Mouse (Mus musculus): ENCODE data around the gene Znrf2. TPM values are rescaled to one million over a fixed set of nuclear protein-coding genes. Genes with fewer than 3 reads are reported as not detected.

Gene Znrf2
- polyA plus RNA-seq, 1 experiment: 37.0 TPM

DNA sequence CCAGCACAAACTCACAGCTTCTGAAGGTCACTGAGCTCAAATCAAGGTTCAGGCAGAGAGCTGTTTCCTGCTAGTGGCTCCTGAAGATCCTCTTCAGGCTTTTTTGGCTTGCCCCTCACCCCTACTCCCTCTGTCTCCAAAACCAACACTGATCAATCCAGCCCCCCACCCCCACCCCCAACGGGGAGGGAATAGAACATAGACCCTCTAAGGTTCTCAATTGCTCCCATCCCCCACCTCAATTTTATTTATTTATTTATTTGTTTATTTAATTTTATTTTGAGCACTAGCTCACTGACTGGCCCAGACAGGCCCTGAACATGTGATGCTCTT lies 6.4 kb upstream of the Znrf2 start:
- H3K27me3 ChIP-seq (ENCODE audit: control insufficient read depth, insufficient read depth, low read length, poor library complexity, severe bottlenecking): no peaks in the 10 kb centered on the region
- no peak for TF ChIP-seq POLR2A (IDR thresholded peaks at IDR 0.05; ENCODE audit: insufficient read depth, low read length)
- TF ChIP-seq CTCF (IDR thresholded peaks at IDR 0.05; ENCODE audit: low read depth, low read length): no peak
- TF ChIP-seq EP300 (IDR thresholded peaks at IDR 0.05; ENCODE audit: insufficient read depth, low read depth, low read length): no peak
- H3K9me3 ChIP-seq (replicated peaks; ENCODE audit: control insufficient read depth, insufficient read depth, low read length, poor library complexity, severe bottlenecking): 0 out of 2 replicates have a peak, but pooled peaks cover 7% of the 10 kb centered on the region
- H3K9ac ChIP-seq (ENCODE audit: low read depth, poor library complexity, severe bottlenecking): no peak overlapping the region
- no peak overlapping the region for H3K27ac ChIP-seq (ENCODE audit: insufficient read depth, low read length)
- no peaks in the 10 kb centered on the region for H3K36me3 ChIP-seq (ENCODE audit: control insufficient read depth, insufficient read depth, low read length, poor library complexity, severe bottlenecking)
- no peaks in the 10 kb centered on the region for H3K4me1 ChIP-seq (ENCODE audit: control insufficient read depth, insufficient read depth, low read length)
- H3K4me3 ChIP-seq (ENCODE audit: low read depth, low read length): no peak overlapping the region

DNA sequence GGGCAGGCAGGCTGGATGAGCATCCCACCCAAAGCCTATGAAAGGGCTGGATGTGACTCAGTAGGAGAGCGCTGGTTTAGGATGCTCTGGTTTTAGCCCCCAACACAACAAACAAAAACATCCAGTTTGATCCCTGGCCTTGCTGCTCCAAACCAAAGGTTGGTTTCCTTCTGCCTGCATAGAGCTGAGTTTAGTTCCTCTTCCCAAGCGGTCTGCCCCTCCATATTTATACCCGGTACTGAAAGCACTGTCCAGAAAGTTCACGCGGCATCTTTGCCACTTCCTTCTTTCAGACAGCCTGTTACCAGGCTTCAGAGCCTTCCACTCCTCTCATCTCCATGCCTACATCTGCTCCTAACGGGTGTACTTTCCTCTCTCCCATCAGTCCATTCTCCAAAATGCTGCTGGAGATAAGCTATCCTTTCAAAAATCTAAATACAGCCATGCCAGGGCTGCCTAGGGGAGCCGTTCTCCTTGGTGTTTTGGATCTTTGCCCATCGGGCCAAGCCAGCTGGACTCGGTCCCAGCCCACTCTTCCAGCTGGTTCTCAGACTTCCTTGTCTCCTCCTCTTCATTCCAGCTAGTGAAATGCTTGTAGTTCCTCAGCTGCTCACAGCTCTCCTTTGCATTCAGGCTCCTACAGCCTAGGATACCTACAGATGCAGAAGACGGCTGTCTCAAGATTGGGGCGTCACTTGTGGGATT lies 5.0 kb upstream of the Znrf2 start:
- no peaks in the 10 kb centered on the region for H3K36me3 ChIP-seq (ENCODE audit: control insufficient read depth, insufficient read depth, low read length, poor library complexity, severe bottlenecking)
- no peak overlapping the region for H3K9ac ChIP-seq (ENCODE audit: low read depth, poor library complexity, severe bottlenecking)
- no peak overlapping the region for H3K27ac ChIP-seq (ENCODE audit: insufficient read depth, low read length)
- TF ChIP-seq EP300 (IDR thresholded peaks at IDR 0.05; ENCODE audit: insufficient read depth, low read depth, low read length) (no peak), CTCF (IDR thresholded peaks at IDR 0.05; ENCODE audit: low read depth, low read length) (no peak), POLR2A (IDR thresholded peaks at IDR 0.05; ENCODE audit: insufficient read depth, low read length) (no peak)
- 0 out of 2 replicates have a peak, but pooled peaks cover 7% of the 10 kb centered on the region for H3K9me3 ChIP-seq (replicated peaks; ENCODE audit: control insufficient read depth, insufficient read depth, low read length, poor library complexity, severe bottlenecking)
- H3K4me1 ChIP-seq (ENCODE audit: control insufficient read depth, insufficient read depth, low read length): no peaks in the 10 kb centered on the region
- no peak overlapping the region for H3K4me3 ChIP-seq (ENCODE audit: low read depth, low read length)
- no peaks in the 10 kb centered on the region for H3K27me3 ChIP-seq (ENCODE audit: control insufficient read depth, insufficient read depth, low read length, poor library complexity, severe bottlenecking)

DNA sequence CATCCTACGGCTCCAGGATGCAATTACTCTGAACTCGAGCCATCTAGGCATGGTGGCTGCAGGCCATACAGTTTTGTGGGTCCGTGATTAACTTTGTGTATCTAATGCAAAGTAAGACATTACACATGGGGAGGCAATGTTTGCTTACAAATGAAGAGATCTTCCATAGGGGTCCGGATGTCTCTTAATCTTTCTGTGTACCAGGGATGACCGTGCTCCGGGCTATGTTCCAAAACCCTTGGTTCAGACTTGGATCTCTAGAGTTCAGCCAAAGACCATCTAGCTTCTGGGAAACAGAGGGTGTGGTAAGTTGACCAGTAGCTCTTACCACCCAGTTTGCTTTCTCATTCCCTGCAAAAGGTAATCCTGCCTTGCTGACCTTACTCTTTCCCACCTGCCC lies 4.4 kb upstream of the Znrf2 start:
- Histone ChIP-seq H3K27ac (ENCODE audit: insufficient read depth, low read length) (no peak overlapping the region), H3K9me3 (replicated peaks; ENCODE audit: control insufficient read depth, insufficient read depth, low read length, poor library complexity, severe bottlenecking) (0 out of 2 replicates have a peak, but pooled peaks cover 7% of the 10 kb centered on the region), H3K4me1 (ENCODE audit: control insufficient read depth, insufficient read depth, low read length) (no peaks in the 10 kb centered on the region), H3K9ac (ENCODE audit: low read depth, poor library complexity, severe bottlenecking) (no peak overlapping the region), H3K4me3 (ENCODE audit: low read depth, low read length) (no peak overlapping the region), H3K36me3 (ENCODE audit: control insufficient read depth, insufficient read depth, low read length, poor library complexity, severe bottlenecking) (no peaks in the 10 kb centered on the region), H3K27me3 (ENCODE audit: control insufficient read depth, insufficient read depth, low read length, poor library complexity, severe bottlenecking) (no peaks in the 10 kb centered on the region)
- TF ChIP-seq CTCF (IDR thresholded peaks at IDR 0.05; ENCODE audit: low read depth, low read length) (no peak), POLR2A (IDR thresholded peaks at IDR 0.05; ENCODE audit: insufficient read depth, low read length) (no peak), EP300 (IDR thresholded peaks at IDR 0.05; ENCODE audit: insufficient read depth, low read depth, low read length) (no peak)

DNA sequence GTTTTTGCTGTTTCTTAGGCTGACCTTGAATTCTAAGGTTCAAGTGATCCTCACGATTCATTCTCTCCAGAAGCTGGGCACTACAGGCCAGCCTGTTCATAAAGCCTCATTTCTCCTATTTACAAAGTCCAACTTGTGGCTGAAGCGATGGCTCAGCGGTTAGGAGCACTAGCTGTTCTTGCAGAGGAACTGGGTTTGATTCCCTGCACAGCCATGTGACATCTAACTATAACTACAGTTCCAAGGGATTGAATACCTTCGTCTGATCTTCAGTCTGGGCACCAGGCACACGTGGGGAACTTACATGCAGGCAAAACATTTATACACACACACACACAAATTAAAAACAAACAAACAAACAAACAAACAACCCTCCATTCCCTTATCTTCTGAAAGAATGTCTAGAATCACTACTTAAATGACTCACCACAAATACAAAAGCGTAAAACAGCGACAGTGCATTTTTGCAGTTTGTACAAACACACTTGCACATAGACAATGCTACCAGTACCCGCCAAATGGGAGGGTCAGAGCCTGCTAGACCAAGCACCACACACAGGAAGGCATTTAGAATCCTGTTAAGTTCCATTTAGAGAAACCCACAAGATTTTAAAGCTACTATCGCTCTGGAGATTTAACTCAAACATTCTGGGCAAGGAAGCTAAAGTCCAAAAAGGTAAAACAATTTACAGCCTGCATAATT lies 1.1 kb upstream of the Znrf2 start:
- Histone ChIP-seq H3K9ac (ENCODE audit: low read depth, poor library complexity, severe bottlenecking) (peak overlapping the region; percentile 21; the same call in 1 of the 2 replicates), H3K4me3 (ENCODE audit: low read depth, low read length) (no peak overlapping the region), H3K27me3 (ENCODE audit: control insufficient read depth, insufficient read depth, low read length, poor library complexity, severe bottlenecking) (no peaks in the 10 kb centered on the region), H3K27ac (ENCODE audit: insufficient read depth, low read length) (no peak overlapping the region), H3K36me3 (ENCODE audit: control insufficient read depth, insufficient read depth, low read length, poor library complexity, severe bottlenecking) (no peaks in the 10 kb centered on the region; the same call in 1 of the 2 replicates), H3K9me3 (replicated peaks; ENCODE audit: control insufficient read depth, insufficient read depth, low read length, poor library complexity, severe bottlenecking) (0 out of 2 replicates have a peak, but pooled peaks cover 7% of the 10 kb centered on the region), H3K4me1 (ENCODE audit: control insufficient read depth, insufficient read depth, low read length) (no peaks in the 10 kb centered on the region)
- TF ChIP-seq CTCF (IDR thresholded peaks at IDR 0.05; ENCODE audit: low read depth, low read length) (no peak), EP300 (IDR thresholded peaks at IDR 0.05; ENCODE audit: insufficient read depth, low read depth, low read length) (no peak), POLR2A (IDR thresholded peaks at IDR 0.05; ENCODE audit: insufficient read depth, low read length) (no peak)

DNA sequence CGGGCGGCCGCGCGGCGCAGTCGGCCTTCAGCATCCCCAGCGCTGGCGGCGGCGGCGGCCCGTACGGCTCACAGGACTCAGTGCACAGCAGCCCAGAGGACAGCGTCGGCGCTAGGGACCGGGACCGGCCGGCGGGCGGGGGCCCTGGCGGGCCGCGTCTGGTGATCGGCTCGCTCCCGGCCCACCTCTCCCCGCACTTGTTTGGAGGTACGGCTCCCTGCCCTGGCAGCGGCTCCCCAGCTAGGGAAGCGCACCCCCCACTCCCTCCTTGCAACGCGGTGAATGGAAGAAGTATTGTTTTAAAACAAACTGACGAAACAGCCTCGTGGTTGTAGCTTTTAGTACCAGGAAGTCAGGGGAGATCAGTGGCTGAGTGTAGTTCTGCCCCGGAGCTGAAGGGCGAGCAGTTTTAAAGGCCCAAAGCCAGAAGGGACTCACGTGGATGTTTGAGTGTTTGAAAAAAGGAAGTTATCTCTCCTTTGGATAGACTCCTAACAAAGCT lies 601 bp downstream of the Znrf2 start:
- H3K27ac ChIP-seq (ENCODE audit: insufficient read depth, low read length): peak overlapping the region; percentile 39
- H3K36me3 ChIP-seq (ENCODE audit: control insufficient read depth, insufficient read depth, low read length, poor library complexity, severe bottlenecking): peaks cover 9% of the 10 kb centered on the region
- H3K9me3 ChIP-seq (replicated peaks; ENCODE audit: control insufficient read depth, insufficient read depth, low read length, poor library complexity, severe bottlenecking): peaks cover 8% of the 10 kb centered on the region
- H3K9ac ChIP-seq (ENCODE audit: low read depth, poor library complexity, severe bottlenecking): peak overlapping the region; percentile 99
- H3K4me3 ChIP-seq (ENCODE audit: low read depth, low read length): peak overlapping the region; percentile 97
- TF ChIP-seq POLR2A (IDR thresholded peaks at IDR 0.05; ENCODE audit: insufficient read depth, low read length) (no peak), EP300 (IDR thresholded peaks at IDR 0.05; ENCODE audit: insufficient read depth, low read depth, low read length) (no peak), CTCF (IDR thresholded peaks at IDR 0.05; ENCODE audit: low read depth, low read length) (no peak)
- peaks cover 5% of the 10 kb centered on the region for H3K4me1 ChIP-seq (ENCODE audit: control insufficient read depth, insufficient read depth, low read length)
- H3K27me3 ChIP-seq (ENCODE audit: control insufficient read depth, insufficient read depth, low read length, poor library complexity, severe bottlenecking): no peaks in the 10 kb centered on the region

DNA sequence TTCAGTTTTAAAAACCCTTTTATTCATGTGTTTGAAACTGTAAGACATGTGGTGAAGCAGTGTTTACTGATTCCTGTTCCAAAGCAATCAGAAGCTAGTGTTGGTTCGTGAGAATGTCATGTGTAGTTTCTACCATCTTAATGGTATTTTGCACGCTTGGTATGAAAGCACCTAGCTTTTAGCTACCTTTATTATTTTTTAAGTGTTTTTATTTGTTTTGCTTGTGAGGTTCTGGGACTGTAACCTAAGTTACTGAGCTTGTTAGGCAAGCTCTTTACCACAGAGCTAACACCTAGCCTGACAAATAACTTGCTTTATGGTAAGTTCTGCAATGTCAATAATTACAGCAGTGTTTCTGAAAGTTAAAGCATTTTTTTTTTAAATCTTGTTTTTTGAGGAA lies 1.7 kb downstream of the Znrf2 start:
- TF ChIP-seq CTCF (IDR thresholded peaks at IDR 0.05; ENCODE audit: low read depth, low read length) (no peak), POLR2A (IDR thresholded peaks at IDR 0.05; ENCODE audit: insufficient read depth, low read length) (no peak), EP300 (IDR thresholded peaks at IDR 0.05; ENCODE audit: insufficient read depth, low read depth, low read length) (no peak)
- Histone ChIP-seq H3K9ac (ENCODE audit: low read depth, poor library complexity, severe bottlenecking) (peak overlapping the region; percentile 99), H3K9me3 (replicated peaks; ENCODE audit: control insufficient read depth, insufficient read depth, low read length, poor library complexity, severe bottlenecking) (peaks cover 13% of the 10 kb centered on the region)

More for the DNA sequence above, 1.7 kb downstream of the Znrf2 start:
- Histone ChIP-seq H3K4me3 (ENCODE audit: low read depth, low read length) (peak overlapping the region; percentile 97), H3K27ac (ENCODE audit: insufficient read depth, low read length) (no peak overlapping the region; the same call in 1 of the 2 replicates), H3K36me3 (ENCODE audit: control insufficient read depth, insufficient read depth, low read length, poor library complexity, severe bottlenecking) (peaks cover 13% of the 10 kb centered on the region), H3K27me3 (ENCODE audit: control insufficient read depth, insufficient read depth, low read length, poor library complexity, severe bottlenecking) (no peaks in the 10 kb centered on the region), H3K4me1 (ENCODE audit: control insufficient read depth, insufficient read depth, low read length) (peaks cover 5% of the 10 kb centered on the region)
